Mouse (Mus musculus): Measurements from ENCODE around the gene Prl2c3. TPM values are rescaled to one million over a fixed set of nuclear protein-coding genes. Genes with fewer than 3 reads are reported as not detected.
"Not testable (repeated sequence)": the region's sequence is repeated elsewhere in the genome, so short reads cannot be mapped to it uniquely, and the experiment has no call there.

The Prl2c3 gene
- not detected for total RNA-seq (2022)

DNA sequence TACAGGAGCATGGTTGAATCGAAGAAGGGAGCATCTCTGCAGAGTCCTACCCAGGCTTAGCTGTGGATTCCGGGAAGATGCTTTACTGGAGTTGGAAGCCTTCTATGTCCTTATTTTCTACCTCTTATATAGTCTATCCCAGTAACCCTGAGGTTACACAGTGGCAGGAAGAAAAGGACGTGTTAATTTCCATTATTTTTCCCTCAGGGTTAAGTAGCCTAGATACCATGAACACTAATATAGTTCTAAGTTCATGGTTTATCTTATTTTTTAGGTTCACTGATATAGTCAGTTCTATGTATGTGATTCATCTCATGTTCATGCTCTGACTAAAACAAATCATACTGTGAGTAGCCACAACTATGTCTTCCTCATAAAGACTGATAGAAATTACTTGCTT, at the start of gene Prl2c3:
Gene Prl2c3, minus strand, starts transcription at position 101 of the 400 bp plus-strand sequence.
- DNase-seq: not testable (repeated sequence)

DNA sequence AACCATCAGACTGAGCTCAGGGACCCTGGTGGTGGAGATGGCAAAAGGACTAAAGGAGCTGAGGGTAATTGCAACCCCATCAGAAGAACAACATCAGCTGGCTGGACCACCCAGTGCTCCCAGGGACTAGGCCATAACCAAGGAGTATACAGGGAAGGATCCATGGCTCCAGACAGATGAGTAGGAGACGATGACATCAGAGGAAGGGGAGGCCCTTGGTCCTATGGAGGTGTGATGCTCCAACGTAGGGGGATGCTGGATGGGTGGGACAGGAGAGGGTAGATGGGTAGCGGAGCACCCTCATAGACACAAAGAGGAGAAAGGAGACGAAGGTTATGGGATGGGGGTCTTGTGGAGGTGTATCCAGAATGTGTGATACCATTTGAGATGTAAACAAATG, 48.4 kb upstream of the Prl2c3 start:
- not testable (repeated sequence) for DNase-seq

DNA sequence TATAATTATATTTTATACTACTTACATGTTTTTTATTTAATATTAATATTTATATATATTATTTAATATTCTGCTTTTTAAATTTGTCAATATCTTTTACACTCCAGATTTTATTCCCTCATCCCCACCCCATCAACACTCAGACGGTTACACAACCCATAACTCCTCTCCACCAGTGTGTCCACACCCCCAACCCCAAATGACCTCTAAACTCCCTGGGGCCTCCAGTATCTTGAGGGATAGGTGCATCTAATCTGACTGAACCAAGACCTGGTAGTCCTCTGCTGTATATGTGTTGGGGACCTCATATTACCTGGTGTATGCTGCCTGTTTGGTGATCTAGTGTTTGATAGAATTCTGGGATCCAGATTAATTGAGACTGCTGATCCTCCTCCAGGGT, 44.8 kb upstream of the Prl2c3 start:
- DNase-seq: not testable (repeated sequence)

DNA sequence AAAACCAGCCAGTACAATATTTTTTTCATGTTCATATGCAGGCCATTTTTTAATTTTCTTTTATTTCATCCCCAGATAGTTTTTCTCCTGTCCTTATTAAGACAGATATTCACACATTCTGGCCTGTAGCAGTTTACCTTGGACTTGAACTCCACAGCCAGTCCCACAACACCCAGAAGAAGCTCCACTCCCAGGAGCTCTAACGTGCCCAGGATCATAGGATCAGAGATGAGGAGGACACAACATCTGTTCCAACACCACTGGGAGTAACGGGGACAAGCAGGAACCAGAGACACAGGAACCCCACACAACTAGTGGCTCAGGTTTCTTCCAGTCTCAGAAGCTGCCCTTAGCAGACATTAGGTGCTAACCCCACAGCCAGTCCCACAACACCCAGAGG, 37.7 kb upstream of the Prl2c3 start:
- not testable (repeated sequence) for DNase-seq

DNA sequence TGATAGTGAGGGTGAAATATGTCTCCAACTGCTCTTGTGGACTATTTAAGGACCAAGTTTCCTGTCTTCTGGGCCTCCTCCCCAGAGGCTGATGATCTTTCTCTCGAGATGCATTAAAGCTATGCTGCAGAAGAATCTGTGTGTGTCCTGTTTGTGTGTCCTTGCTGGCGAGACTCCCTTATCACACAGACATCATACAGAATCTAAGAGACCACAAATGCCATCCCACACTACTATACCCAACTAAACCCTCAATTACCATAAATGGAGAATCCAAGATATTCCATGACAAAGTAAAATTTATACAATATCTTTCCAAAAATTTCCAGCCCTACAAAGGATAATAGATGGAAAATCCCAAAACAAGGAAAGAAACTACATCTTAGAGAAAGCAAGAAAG, 31.9 kb upstream of the Prl2c3 start:
- no peak for DNase-seq

DNA sequence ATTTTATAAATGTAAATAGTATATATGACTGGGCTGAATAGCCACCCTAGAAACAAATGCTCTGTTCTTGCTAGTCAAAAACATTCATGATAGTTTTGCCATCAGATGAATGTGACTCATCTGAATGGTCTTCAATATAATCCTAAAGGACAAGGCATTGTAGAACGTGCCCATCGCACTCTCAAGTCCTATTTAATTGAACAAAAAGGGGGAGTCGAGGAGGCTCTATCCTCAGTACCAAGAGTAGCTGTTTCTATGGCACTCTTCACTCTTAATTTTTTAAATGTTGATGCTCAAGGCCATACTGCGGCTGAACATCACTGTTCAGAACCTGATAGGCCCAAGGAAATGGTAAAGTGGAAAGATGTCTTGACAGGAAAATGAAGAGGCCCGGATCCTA, 29.2 kb upstream of the Prl2c3 start:
- DNase-seq: no peak

DNA sequence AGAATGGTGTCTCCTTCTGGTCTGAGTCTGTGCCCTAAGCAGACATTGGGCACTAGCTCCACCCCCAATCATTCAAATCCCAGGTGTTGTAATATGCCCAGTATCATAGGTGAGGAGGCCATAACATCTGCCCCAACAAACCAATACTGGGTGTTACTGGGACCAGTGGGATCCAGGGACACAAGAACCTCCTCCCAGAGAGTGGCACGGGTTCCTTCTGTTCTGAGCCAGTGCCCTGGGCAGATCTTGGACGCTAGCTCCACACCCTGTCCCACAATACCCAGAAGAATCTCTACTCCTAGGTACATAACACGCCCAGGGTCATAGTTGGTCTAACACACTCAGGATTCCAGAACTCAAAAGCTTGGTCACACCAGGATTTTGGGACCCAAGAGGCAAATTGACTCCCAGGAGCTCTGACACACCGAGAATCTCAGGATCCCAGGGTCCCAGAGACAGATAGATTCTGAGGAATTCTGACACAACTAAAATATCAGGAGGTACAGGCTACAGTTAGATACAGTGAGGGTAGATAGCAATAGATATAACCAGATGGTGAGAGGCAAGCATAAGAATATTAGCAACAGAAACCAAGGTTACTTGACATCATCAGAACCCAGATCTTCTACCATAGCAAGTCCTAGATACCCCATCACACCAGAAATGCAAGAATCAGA, 24.8 kb upstream of the Prl2c3 start:
- DNase-seq: not testable (repeated sequence)

DNA sequence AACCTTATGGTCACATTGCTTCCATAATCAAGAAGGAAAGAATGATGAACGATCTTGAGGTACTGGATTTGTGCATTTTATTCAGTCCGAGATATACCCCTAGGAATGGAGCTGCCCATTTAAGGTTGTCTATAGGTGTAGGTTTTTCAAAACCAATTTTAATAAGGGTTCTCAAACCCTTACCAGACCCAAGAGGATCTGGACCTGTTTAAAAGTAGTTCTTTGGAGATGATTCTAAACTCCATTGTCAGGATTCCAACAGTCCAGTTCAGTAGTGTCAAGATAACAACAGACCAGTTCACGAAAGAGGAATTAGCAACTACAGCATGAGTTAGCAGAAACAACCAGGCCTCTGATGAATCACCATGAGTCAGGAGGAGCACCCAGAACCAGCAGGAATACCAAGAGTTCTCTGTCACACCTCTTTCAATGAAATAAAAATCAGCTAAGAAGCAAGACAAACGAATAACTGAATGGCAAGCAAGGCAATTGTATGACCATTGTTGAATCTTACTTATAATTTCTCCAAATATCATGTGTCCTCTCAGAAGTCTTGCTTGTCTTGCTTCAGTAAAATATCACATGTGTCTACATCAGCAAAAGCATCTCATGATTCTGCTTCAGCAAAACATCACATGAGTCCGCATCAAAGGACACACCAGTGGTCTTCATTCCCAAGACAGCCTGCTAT, 14.0 kb upstream of the Prl2c3 start:
- not testable (repeated sequence) for DNase-seq

DNA sequence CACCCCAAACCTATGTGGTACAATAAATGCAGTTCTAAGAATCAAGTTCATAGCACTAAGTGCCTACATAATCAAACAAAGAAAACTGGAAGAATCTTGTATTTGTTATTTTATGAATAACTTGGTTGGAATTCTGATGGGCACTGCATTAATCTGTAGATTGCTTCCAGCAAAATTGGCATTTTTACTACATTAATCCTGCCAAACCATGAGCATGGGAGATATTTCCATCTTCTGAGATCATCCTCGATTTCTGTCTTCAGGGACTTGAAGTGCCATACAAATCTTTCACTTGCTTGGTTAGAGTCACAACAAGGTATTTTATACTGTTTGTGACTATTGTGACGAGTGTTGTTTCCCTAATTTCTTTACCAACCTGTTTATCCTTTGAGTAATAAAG, 9.7 kb upstream of the Prl2c3 start:
- no peak for DNase-seq

DNA sequence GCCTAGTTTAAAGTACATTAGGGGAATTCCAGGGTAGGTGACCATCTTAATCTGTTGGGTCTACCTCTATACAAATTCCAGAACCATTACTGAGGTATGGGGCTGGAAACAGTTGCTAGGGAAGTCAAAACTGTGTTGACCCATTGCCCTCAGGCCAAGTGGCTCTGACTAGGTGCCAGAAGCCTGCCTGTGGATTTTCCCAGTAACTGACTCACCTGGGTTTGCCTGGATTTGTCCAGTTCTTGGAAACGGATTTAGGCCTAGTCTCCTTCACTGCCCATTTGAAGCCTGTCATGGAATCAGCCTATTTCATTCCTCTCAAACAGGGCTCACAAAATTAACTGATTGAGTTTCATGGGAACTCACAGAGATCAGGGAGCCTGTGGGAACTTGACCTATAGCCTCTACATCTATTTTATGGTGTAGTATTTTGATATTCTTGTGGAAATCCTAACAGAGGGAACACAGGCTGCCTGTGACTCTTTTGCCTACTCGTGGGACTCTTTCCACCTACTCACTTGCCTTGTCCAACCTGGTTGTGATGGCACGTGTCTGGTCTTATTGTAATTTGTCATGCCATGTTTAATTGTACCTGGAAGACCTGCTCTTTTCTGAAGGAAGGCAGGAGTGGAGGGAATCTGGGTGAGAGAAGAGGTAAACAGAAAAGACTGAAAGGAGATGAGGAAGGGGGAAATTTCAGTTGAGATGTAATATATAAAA, 9.1 kb upstream of the Prl2c3 start:
- DNase-seq: not testable (repeated sequence)

DNA sequence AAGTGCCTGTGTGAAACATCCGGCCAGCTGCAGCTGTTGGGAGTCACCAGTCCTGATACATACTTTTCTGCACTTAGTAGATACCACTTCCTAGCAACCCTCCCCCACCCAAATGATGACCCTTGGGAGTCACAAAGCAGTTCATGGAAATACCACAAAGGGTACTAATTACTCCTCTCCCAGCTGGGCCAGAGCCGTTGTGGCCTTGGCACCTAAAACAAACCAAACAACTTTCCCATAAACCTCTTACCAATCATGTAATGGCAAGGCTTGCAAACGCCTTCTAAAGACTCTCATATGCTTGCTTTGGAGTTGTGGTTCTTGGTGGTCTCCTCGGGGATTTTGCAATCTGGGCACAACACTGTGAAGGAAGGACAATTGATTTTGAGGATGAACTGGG, 6.6 kb upstream of the Prl2c3 start:
- not testable (repeated sequence) for DNase-seq

DNA sequence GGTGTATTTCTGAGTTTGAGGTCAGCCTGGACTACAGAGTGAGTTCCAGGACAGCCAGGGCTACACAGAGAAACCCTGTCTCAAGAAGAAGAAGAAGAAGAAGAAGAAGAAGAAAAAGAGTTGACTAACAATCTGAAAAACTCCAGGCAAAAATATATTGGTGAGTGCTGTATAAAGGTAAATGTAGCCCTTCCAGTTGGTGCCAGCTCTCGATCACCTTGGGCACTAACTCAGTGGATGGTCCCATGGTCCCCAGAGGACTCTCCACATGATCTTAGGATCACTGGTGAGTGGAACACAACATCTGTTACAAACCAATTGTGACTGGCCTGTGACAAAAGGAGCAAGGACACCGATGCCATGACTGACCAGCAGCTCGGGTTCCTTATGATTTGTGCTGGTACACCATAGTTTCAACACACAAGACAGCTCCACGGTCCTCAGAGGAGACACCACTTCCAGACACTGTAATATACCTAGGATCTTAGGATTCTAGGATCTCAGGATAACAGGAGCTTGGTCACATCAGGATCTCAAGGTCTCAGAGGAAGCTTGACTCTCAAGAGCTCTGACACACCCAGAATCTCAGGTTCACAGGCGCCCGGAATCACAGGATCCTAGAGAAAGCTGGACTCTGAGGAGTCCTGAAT, 30.3 kb downstream of the Prl2c3 start:
- not testable (repeated sequence) for DNase-seq

Other genes starting within 250 kb of the Prl2c3 start
- gene Ero1lb, start 234.2 kb downstream of the Prl2c3 start, total RNA-seq (2022): 10 to 100 TPM; 17.7 to 24.2 (median 21.4) TPM
- gene Prl2c2, start 205.3 kb upstream of the Prl2c3 start, total RNA-seq (2022): not detected

Measured in adrenal gland, adult 8-10 months (tissue).